Mouse (Mus musculus): ENCODE data around the gene Ogfr. TPM values are rescaled to one million over a fixed set of nuclear protein-coding genes. Genes with fewer than 3 reads are reported as not detected.
A peak's percentile ranks its signal among the peaks of the same experiment; 100 is the strongest.

Ogfr gene
- polyA plus RNA-seq (2011; ENCODE audit: insufficient read depth, insufficient read length, low replicate concordance, missing spikeins): 28.5 and 40.6 TPM in 2 replicates

GRCm38 (mm10) chr2:180589123-180589831, at the start of gene Ogfr:
TSS of gene Ogfr (plus strand) at chr2:180589245.
- H3K4me3 ChIP-seq (replicated peaks; ENCODE audit: control insufficient read depth, low read depth, low read length): peak within 1 kb of the TSS; percentile 99
- peak within 1 kb of the TSS; percentile 91 for H3K27ac ChIP-seq (ENCODE audit: control insufficient read depth, insufficient read depth, low read depth, low read length, poor library complexity)
- under 1% methylated on average over 67 of the region's 67 CpGs for WGBS
- 0 out of 2 replicates have a peak, but pooled peaks have one; percentile 14 for TF ChIP-seq CTCF (IDR thresholded peaks at IDR 0.05; ENCODE audit: control insufficient read depth, insufficient read depth, low read length)
- peak; percentile 59; the same call in 1 of the 2 replicates for TF ChIP-seq POLR2A (IDR thresholded peaks at IDR 0.05; ENCODE audit: borderline replicate concordance, control insufficient read depth, low read depth, low read length)
- no peaks in the 10 kb centered on the region for H3K4me1 ChIP-seq (ENCODE audit: control insufficient read depth, insufficient read depth, low read length)

- Histone ChIP-seq H3K27ac (ENCODE audit: control insufficient read depth, insufficient read depth, low read depth, low read length, poor library complexity) (no peak overlapping the region), H3K4me3 (replicated peaks; ENCODE audit: control insufficient read depth, low read depth, low read length) (no peak overlapping the region), H3K4me1 (ENCODE audit: control insufficient read depth, insufficient read depth, low read length) (no peaks in the 10 kb centered on the region)
- 88% methylated on average over 2 of the region's 2 CpGs for WGBS
- TF ChIP-seq CTCF (IDR thresholded peaks at IDR 0.05; ENCODE audit: control insufficient read depth, insufficient read depth, low read length) (no peak), POLR2A (IDR thresholded peaks at IDR 0.05; ENCODE audit: borderline replicate concordance, control insufficient read depth, low read depth, low read length) (no peak)
These were observed 45.4 kb upstream of the Ogfr start for GRCm38 (mm10) chr2:180543675-180544074.

GRCm38 (mm10) chr2:180545046-180545445, 44.0 kb upstream of the Ogfr start:
- no peak overlapping the region for H3K27ac ChIP-seq (ENCODE audit: control insufficient read depth, insufficient read depth, low read depth, low read length, poor library complexity)
- no peak for TF ChIP-seq POLR2A (IDR thresholded peaks at IDR 0.05; ENCODE audit: borderline replicate concordance, control insufficient read depth, low read depth, low read length)
- no peak for TF ChIP-seq CTCF (IDR thresholded peaks at IDR 0.05; ENCODE audit: control insufficient read depth, insufficient read depth, low read length)
- no peaks in the 10 kb centered on the region for H3K4me1 ChIP-seq (ENCODE audit: control insufficient read depth, insufficient read depth, low read length)
- no peak overlapping the region for H3K4me3 ChIP-seq (replicated peaks; ENCODE audit: control insufficient read depth, low read depth, low read length)
- WGBS: 54% methylated on average over 18 of the region's 18 CpGs

- H3K4me1 ChIP-seq (ENCODE audit: control insufficient read depth, insufficient read depth, low read length): no peaks in the 10 kb centered on the region
- no peak overlapping the region for H3K4me3 ChIP-seq (replicated peaks; ENCODE audit: control insufficient read depth, low read depth, low read length)
- no peak for TF ChIP-seq CTCF (IDR thresholded peaks at IDR 0.05; ENCODE audit: control insufficient read depth, insufficient read depth, low read length)
- TF ChIP-seq POLR2A (IDR thresholded peaks at IDR 0.05; ENCODE audit: borderline replicate concordance, control insufficient read depth, low read depth, low read length): no peak
- no peak overlapping the region for H3K27ac ChIP-seq (ENCODE audit: control insufficient read depth, insufficient read depth, low read depth, low read length, poor library complexity)
- 50% methylated on average over 8 of the region's 8 CpGs for WGBS
These were observed 41.5 kb upstream of the Ogfr start for GRCm38 (mm10) chr2:180547384-180548106.

- Histone ChIP-seq H3K4me3 (replicated peaks; ENCODE audit: control insufficient read depth, low read depth, low read length) (no peak overlapping the region), H3K4me1 (ENCODE audit: control insufficient read depth, insufficient read depth, low read length) (no peaks in the 10 kb centered on the region; the same call in 1 of the 2 replicates), H3K27ac (ENCODE audit: control insufficient read depth, insufficient read depth, low read depth, low read length, poor library complexity) (no peak overlapping the region)
- no peak for TF ChIP-seq POLR2A (IDR thresholded peaks at IDR 0.05; ENCODE audit: borderline replicate concordance, control insufficient read depth, low read depth, low read length)
- no peak for TF ChIP-seq CTCF (IDR thresholded peaks at IDR 0.05; ENCODE audit: control insufficient read depth, insufficient read depth, low read length)
- WGBS: 68% methylated on average over 3 of the region's 3 CpGs
These were observed 36.7 kb upstream of the Ogfr start for GRCm38 (mm10) chr2:180552340-180552739.

- no peak overlapping the region for H3K27ac ChIP-seq (ENCODE audit: control insufficient read depth, insufficient read depth, low read depth, low read length, poor library complexity)
- no peak overlapping the region for H3K4me3 ChIP-seq (replicated peaks; ENCODE audit: control insufficient read depth, low read depth, low read length)
- no peaks in the 10 kb centered on the region; the same call in 1 of the 2 replicates for H3K4me1 ChIP-seq (ENCODE audit: control insufficient read depth, insufficient read depth, low read length)
- WGBS: 49% methylated on average over 3 of the region's 3 CpGs
- TF ChIP-seq POLR2A (IDR thresholded peaks at IDR 0.05; ENCODE audit: borderline replicate concordance, control insufficient read depth, low read depth, low read length) (no peak), CTCF (IDR thresholded peaks at IDR 0.05; ENCODE audit: control insufficient read depth, insufficient read depth, low read length) (no peak)
These were observed 33.8 kb upstream of the Ogfr start for GRCm38 (mm10) chr2:180555219-180555618.

GRCm38 (mm10) chr2:180556470-180556869, 32.6 kb upstream of the Ogfr start:
- H3K4me1 ChIP-seq (ENCODE audit: control insufficient read depth, insufficient read depth, low read length): no peaks in the 10 kb centered on the region; the same call in 1 of the 2 replicates
- 30% methylated on average over 3 of the region's 3 CpGs for WGBS
- H3K27ac ChIP-seq (ENCODE audit: control insufficient read depth, insufficient read depth, low read depth, low read length, poor library complexity): no peak overlapping the region
- TF ChIP-seq POLR2A (IDR thresholded peaks at IDR 0.05; ENCODE audit: borderline replicate concordance, control insufficient read depth, low read depth, low read length) (no peak), CTCF (IDR thresholded peaks at IDR 0.05; ENCODE audit: control insufficient read depth, insufficient read depth, low read length) (no peak)
- H3K4me3 ChIP-seq (replicated peaks; ENCODE audit: control insufficient read depth, low read depth, low read length): no peak overlapping the region

GRCm38 (mm10) chr2:180560245-180560644, 28.8 kb upstream of the Ogfr start:
- Histone ChIP-seq H3K4me1 (ENCODE audit: control insufficient read depth, insufficient read depth, low read length) (no peaks in the 10 kb centered on the region; the same call in 1 of the 2 replicates), H3K27ac (ENCODE audit: control insufficient read depth, insufficient read depth, low read depth, low read length, poor library complexity) (no peak overlapping the region), H3K4me3 (replicated peaks; ENCODE audit: control insufficient read depth, low read depth, low read length) (no peak overlapping the region)
- WGBS: 54% methylated on average over 5 of the region's 5 CpGs
- TF ChIP-seq CTCF (IDR thresholded peaks at IDR 0.05; ENCODE audit: control insufficient read depth, insufficient read depth, low read length): peak; percentile 63
- TF ChIP-seq POLR2A (IDR thresholded peaks at IDR 0.05; ENCODE audit: borderline replicate concordance, control insufficient read depth, low read depth, low read length): no peak
